Mouse (Mus musculus) forebrain, embryonic 16.5 days (tissue): Measurements from ENCODE around the gene Etv1. TPM values are rescaled to one million over a fixed set of nuclear protein-coding genes. Genes with fewer than 3 reads are reported as not detected.

ENCODE experiments used
- ATAC-seq: fragments of 200-750 bp; cut with Nextera tagmentation; 2 replicates; pipeline ENCODE4 v1.8.0; 2017; ENCODE audit warnings: mild to moderate bottlenecking, moderate library complexity
- H3K27ac ChIP-seq: fragments of 300-500 bp; sonication (generic); 2 replicates; pipeline ENCODE4 v1.5.1; 2014; ENCODE audit warnings: low read length, control low read depth
- H3K27me3 ChIP-seq: fragments of 300-500 bp; sonication (generic); replicated peaks from 2 replicates; pipeline ENCODE4 v1.6.1; 2014; ENCODE audit warnings: low read length; ENCODE audit not compliant: control insufficient read depth, insufficient read depth
- H3K36me3 ChIP-seq: fragments of 300-500 bp; sonication (generic); 2 replicates; pipeline ENCODE4 v1.6.1; 2014; ENCODE audit not compliant: control insufficient read depth, insufficient read depth
- H3K4me1 ChIP-seq: fragments of 300-500 bp; sonication (generic); replicated peaks from 2 replicates; pipeline ENCODE4 v1.6.1; 2014; ENCODE audit warnings: low read length; ENCODE audit not compliant: control insufficient read depth, insufficient read depth
- H3K4me2 ChIP-seq: fragments of 300-500 bp; sonication (generic); 2 replicates; pipeline ENCODE4 v1.6.1; 2014; ENCODE audit warnings: mild to moderate bottlenecking, low read length, control low read depth
- H3K4me3 ChIP-seq: fragments of 300-500 bp; sonication (generic); replicated peaks from 2 replicates; pipeline ENCODE4 v1.5.1; 2014; ENCODE audit warnings: mild to moderate bottlenecking, low read length, control low read depth
- H3K9ac ChIP-seq: fragments of 300-500 bp; sonication (generic); replicated peaks from 2 replicates; pipeline ENCODE4 v1.6.1; 2014; ENCODE audit warnings: low read depth, low read length, control low read depth
- H3K9me3 ChIP-seq: fragments of 300-500 bp; sonication (generic); 2 replicates; pipeline ENCODE4 v1.6.1; 2016; ENCODE audit warnings: low read length; ENCODE audit not compliant: control insufficient read depth
- WGBS: fragments of 180-500 bp; shearing (Covaris S2); extraction: QIAGEN DNeasy Blood & Tissue Kit; methylation state at CpG from one replicate; pipeline ENCODE4 v1.1.7; 2014; 5-methylcytosine and 5-hydroxymethylcytosine counted together
- polyA plus RNA-seq: library from polyadenylated mRNA; unstranded; fragments of >200 nt; fragmentation: Nextera tagmentation; extraction: Ambion mirVana; gene quantifications from 2 replicates; pipeline ENCODE4 v1.2.1, GENCODE M21; 2015

The Etv1 gene
- polyA plus RNA-seq, 1 experiment from 2014 or later = 40.5 TPM

GRCm38 (mm10) chr12:38781686-38782085, 2.5 kb downstream of the Etv1 start:
- Histone ChIP-seq H3K27ac (no peak overlapping the region), H3K4me3 (peak overlapping the region; percentile 57), H3K36me3 (no peaks in the 10 kb centered on the region), H3K27me3 (no peaks in the 10 kb centered on the region), H3K9ac (no peak overlapping the region), H3K4me1 (peaks cover 12% of the 10 kb centered on the region), H3K9me3 (no peaks in the 10 kb centered on the region), H3K4me2 (peak overlapping the region; percentile 78)
- ATAC-seq = no peak
- 55% methylated on average over 6 of the region's 6 CpGs for WGBS

GRCm38 (mm10) chr12:38783291-38783690, 4.1 kb downstream of the Etv1 start:
- Histone ChIP-seq H3K27ac (no peak overlapping the region), H3K9ac (no peak overlapping the region), H3K27me3 (no peaks in the 10 kb centered on the region), H3K4me3 (peak overlapping the region; percentile 24), H3K36me3 (no peaks in the 10 kb centered on the region), H3K4me2 (peak overlapping the region; percentile 28), H3K4me1 (peaks cover 12% of the 10 kb centered on the region), H3K9me3 (no peaks in the 10 kb centered on the region)
- ATAC-seq = no peak
- 69% methylated on average over 1 of the region's 1 CpGs for WGBS

GRCm38 (mm10) chr12:38784221-38784620, 5.0 kb downstream of the Etv1 start:
- 9% methylated on average over 1 of the region's 1 CpGs for WGBS
- peak overlapping the region; percentile 22; the same call in 1 of the 2 replicates for H3K4me3 ChIP-seq
- H3K9me3 ChIP-seq = no peaks in the 10 kb centered on the region
- H3K9ac ChIP-seq = no peak overlapping the region
- no peaks in the 10 kb centered on the region for H3K36me3 ChIP-seq
- no peak for ATAC-seq
- H3K27ac ChIP-seq = no peak overlapping the region
- peaks cover 17% of the 10 kb centered on the region for H3K4me1 ChIP-seq
- H3K4me2 ChIP-seq = peak overlapping the region; percentile 37
- H3K27me3 ChIP-seq = no peaks in the 10 kb centered on the region

DNA sequence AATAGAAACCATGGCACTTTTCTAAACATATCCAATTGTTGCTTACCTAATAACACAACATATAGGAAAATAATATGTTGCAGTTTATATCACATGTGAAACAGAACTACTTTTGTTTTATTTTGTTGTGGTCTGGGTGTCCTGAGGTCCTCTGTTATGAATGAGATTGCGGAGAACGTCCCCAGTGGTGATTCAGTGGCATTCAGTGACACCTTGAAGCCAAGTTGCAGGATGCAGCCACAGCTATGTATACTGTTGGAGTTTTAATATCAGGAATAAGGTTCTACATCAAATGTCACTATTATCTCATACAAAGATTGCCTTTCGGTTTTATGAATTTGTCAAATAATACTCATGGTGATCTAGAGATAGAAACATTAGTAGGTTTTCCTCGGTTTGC, 7.4 kb downstream of the Etv1 start:
- 89% methylated on average over 4 of the region's 4 CpGs for WGBS
- Histone ChIP-seq H3K9ac (no peak overlapping the region), H3K4me1 (peaks cover 9% of the 10 kb centered on the region), H3K36me3 (no peaks in the 10 kb centered on the region), H3K27ac (no peak overlapping the region), H3K27me3 (no peaks in the 10 kb centered on the region), H3K4me2 (no peak overlapping the region), H3K9me3 (no peaks in the 10 kb centered on the region), H3K4me3 (no peak overlapping the region)
- no peak for ATAC-seq

DNA sequence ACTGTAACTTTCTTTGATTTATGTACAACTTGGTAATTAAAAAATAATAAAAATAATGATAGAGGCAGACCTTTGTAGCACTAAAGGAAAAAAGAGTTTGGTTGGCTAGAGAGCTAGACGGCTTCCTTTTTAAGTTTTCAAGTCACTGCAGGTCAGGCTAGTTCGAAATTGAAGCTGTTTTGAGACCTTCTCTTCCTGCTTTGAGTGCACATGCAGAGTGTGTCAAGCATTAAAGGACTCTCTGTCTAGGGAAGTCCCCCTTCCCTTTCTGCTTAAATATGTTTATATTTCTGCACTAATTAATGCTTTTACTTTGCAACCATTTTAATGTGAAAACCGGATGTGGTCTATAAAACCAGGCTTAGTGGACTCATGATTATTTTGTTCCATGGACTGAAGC, 8.5 kb downstream of the Etv1 start:
- H3K36me3 ChIP-seq = no peaks in the 10 kb centered on the region
- ATAC-seq = no peak
- no peak overlapping the region for H3K27ac ChIP-seq
- H3K9me3 ChIP-seq = no peaks in the 10 kb centered on the region
- H3K27me3 ChIP-seq = no peaks in the 10 kb centered on the region
- H3K4me3 ChIP-seq = no peak overlapping the region
- WGBS = 54% methylated on average over 3 of the region's 3 CpGs
- H3K4me2 ChIP-seq = no peak overlapping the region
- no peak overlapping the region for H3K9ac ChIP-seq
- H3K4me1 ChIP-seq = peaks cover 9% of the 10 kb centered on the region

GRCm38 (mm10) chr12:38788621-38789020, 9.4 kb downstream of the Etv1 start:
- H3K27ac ChIP-seq = no peak overlapping the region
- no peaks in the 10 kb centered on the region for H3K9me3 ChIP-seq
- 0 out of 2 replicates have a peak overlapping the region, but pooled peaks have one; percentile 3 for H3K9ac ChIP-seq
- H3K4me1 ChIP-seq = peaks cover 7% of the 10 kb centered on the region
- no peaks in the 10 kb centered on the region for H3K27me3 ChIP-seq
- 16% methylated on average over 6 of the region's 6 CpGs for WGBS
- H3K4me2 ChIP-seq = peak overlapping the region; percentile 35
- no peaks in the 10 kb centered on the region for H3K36me3 ChIP-seq
- H3K4me3 ChIP-seq = 0 out of 2 replicates have a peak overlapping the region, but pooled peaks have one; percentile 4
- ATAC-seq = peak; percentile 85

DNA sequence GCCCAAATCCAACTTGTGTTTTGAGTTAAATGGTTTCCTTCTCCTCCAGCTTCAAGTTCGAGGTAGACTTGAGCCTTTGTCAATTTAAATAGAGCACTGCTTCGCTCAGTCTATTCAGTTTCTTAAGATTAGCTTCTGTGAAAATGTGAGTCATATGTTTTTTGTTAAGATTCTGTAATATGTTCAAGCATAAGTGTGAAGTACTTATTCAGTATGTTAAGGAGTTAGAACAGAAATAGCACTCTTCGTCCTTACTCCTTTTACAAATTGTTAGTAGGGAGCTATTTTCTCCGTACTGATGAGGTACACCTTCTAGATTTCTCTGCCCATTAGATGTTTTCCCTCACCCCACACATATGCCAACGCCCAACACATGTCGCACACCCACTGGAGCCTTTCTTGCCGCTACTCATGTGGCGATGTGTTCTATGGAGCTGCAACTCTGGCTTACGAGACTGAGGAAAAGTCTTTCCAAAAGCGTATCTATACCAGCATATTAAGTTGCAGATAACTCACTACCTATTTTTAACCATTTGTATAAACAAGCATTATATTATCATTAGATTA, 10.7 kb downstream of the Etv1 start:
- Histone ChIP-seq H3K4me2 (no peak overlapping the region), H3K4me3 (no peak overlapping the region), H3K9ac (no peak overlapping the region), H3K27me3 (no peaks in the 10 kb centered on the region), H3K36me3 (no peaks in the 10 kb centered on the region), H3K9me3 (no peaks in the 10 kb centered on the region), H3K27ac (no peak overlapping the region), H3K4me1 (peaks cover 7% of the 10 kb centered on the region)
- no peak for ATAC-seq
- 87% methylated on average over 10 of the region's 10 CpGs for WGBS

GRCm38 (mm10) chr12:38793076-38793475, 13.9 kb downstream of the Etv1 start:
- no peak for ATAC-seq
- no peaks in the 10 kb centered on the region for H3K9me3 ChIP-seq
- WGBS = 78% methylated on average over 4 of the region's 4 CpGs

DNA sequence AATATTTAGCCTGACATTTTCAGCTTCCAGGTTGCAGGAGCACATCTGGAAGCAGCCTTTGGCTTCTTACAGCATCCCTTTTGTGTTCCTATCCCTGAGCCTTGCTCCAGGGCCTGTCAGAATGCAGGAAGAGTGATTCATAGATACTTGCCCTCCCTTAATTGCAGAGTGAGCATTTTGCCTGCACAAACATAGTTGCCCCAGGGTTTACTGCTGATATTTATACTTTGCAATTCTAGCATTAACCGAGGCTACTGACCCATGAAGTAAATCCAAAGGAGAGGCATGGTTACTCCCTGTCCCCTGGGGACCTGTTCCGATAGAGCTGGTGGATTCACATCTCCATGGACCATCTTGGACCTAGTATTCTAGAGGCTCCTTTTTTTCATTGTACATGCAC, 14.5 kb downstream of the Etv1 start:
- Histone ChIP-seq H3K4me2 (no peak overlapping the region), H3K36me3 (no peaks in the 10 kb centered on the region), H3K9me3 (no peaks in the 10 kb centered on the region), H3K9ac (no peak overlapping the region), H3K4me1 (peaks cover under 1% of the 10 kb centered on the region; the same call in 1 of the 2 replicates), H3K4me3 (no peak overlapping the region), H3K27ac (no peak overlapping the region), H3K27me3 (no peaks in the 10 kb centered on the region)
- no peak for ATAC-seq
- WGBS = 63% methylated on average over 2 of the region's 2 CpGs

More at GRCm38 (mm10) chr12:38793076-38793475, 13.9 kb downstream of the Etv1 start:
- Histone ChIP-seq H3K27me3 (no peaks in the 10 kb centered on the region), H3K4me2 (no peak overlapping the region), H3K4me1 (peaks cover 6% of the 10 kb centered on the region), H3K36me3 (no peaks in the 10 kb centered on the region), H3K4me3 (no peak overlapping the region), H3K9ac (no peak overlapping the region), H3K27ac (no peak overlapping the region)

GRCm38 (mm10) chr12:38807031-38807430, 27.9 kb downstream of the Etv1 start:
- 87% methylated on average over 5 of the region's 5 CpGs for WGBS
- H3K27me3 ChIP-seq = no peaks in the 10 kb centered on the region
- no peaks in the 10 kb centered on the region for H3K9me3 ChIP-seq
- H3K36me3 ChIP-seq = no peaks in the 10 kb centered on the region
- H3K4me1 ChIP-seq = no peaks in the 10 kb centered on the region
- ATAC-seq = no peak
- H3K9ac ChIP-seq = no peak overlapping the region
- no peak overlapping the region for H3K27ac ChIP-seq
- no peak overlapping the region for H3K4me2 ChIP-seq
- no peak overlapping the region for H3K4me3 ChIP-seq
